Mouse (Mus musculus) layer of hippocampus, postnatal 14 days (tissue): ENCODE results near the gene Rps21. TPM values are rescaled to one million over a fixed set of nuclear protein-coding genes. Genes with fewer than 3 reads are reported as not detected.
A peak's percentile ranks its signal among the peaks of the same experiment; 100 is the strongest.
"Not testable (repeated sequence)": the region's sequence is repeated elsewhere in the genome, so short reads cannot be mapped to it uniquely, and the experiment has no call there.

Experiments
- DNase-seq, 2 experiments: peaks; one replicate each; pipeline ENCODE4 v3.0.0; 2021 to 2022; ENCODE audit warnings: low spot score in 2 of 2, mixed read lengths in 1 of 2
- total RNA-seq, 2 experiments: library from RNA; stranded (reverse); gene quantifications; 2 replicates each; pipeline ENCODE4 v1.2.3; 2021

Gene Rps21
- total RNA-seq, 2 experiments from 2014 or later = 571 to 582 TPM

DNA sequence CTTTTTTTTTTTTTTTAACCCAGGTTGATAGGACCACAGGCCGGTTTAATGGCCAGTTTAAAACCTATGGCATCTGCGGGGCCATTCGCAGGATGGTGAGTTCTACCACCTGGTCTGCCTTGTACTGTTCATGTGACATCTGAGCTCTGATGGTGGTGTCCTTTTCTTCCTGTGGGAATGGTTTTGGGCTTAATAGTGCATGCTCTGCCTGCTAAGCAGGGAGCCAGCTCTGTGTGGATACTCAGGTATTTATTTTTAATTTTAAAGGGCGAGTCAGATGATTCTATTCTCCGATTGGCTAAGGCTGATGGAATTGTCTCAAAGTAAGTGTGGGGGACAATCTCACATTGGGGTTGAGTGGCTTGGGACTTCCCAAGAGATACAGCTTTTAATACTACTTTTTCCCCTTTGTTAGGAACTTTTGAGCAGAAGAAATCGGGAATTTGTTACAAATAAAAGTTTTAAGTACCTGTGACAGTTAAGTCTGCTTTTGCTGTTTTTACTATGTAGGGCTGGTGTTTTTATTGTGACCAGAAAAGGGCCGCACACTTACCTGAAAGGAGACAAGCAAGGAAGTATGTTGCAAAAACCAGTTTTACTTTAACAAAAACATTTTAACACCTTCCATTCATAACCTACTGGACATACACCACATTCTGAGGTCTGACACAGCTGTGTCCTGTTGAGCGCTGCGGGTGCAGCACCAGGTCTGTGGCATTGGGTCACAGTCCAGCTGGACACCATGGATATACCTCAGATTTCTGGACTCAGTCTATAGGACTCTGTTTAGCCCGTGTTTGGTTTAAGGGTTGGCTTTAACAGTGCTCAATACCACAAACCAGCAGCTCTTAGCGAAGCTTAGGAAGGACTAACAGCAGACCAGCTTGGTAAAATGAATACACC is 1.0 kb downstream of the Rps21 start:
- no peak for DNase-seq

DNA sequence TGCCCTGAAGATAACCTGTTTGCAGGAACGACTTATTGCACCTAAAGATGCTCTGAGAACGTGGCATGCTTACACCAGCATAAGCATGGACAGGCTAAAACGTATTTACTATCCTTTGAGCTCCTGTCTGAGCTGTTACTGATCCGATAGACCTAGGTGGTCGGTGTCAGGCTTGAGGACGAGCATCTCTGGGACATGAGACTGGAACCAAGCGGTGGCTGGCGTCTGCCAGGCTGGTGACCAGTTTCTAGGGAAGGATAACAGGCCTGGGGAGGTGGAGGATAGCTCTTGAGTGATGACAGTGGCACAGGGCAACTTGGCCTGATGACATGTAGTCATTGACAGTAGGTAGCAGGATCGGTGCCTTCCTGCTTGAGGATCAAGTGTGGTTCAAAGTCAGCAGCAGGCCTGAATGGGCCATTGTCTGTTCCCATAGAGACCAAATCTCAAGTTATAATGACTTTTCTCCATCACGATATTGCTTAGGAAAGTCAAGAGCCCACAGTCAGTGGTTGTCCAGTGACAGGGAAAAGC is 1.8 kb downstream of the Rps21 start:
- not testable (repeated sequence) for DNase-seq

DNA sequence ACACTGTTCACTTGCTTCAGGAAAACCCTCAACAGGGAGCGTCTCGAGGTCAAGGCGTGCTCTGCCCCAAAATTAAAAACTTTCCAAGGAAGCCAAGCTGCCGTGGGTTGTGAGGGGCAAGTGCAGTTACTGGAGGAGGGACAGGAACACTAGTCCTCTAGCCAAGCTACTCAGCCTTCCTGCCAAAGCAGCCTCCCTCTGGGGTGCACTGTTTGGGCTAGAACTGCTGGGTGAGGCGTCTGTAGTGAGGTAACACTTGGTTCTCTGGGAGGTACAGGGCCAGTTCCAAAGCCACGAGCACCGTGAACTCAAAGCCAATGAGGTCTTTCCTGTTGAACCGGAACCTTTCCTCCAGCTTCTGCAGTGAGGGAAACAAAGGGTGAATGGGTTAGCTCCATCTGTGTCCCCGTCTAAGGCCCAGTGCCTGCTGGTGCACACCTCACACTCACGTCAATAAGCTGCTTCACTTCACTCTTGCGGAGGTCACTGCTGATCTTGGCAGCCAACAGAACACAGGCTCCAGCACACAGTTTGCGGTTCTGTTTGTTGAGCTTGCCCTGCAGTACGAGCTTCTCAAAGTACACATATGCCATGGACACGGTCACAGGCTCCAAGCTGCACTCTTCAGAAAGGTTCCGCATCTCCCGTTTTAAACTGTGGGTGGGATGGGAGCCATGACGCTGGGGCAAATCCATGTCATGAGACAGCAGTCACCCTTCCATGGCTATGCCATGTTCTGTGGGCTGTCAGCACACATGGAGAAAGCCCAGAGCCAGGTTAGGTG is 2.8 kb downstream of the Rps21 start:
- not testable (repeated sequence) for DNase-seq

DNA sequence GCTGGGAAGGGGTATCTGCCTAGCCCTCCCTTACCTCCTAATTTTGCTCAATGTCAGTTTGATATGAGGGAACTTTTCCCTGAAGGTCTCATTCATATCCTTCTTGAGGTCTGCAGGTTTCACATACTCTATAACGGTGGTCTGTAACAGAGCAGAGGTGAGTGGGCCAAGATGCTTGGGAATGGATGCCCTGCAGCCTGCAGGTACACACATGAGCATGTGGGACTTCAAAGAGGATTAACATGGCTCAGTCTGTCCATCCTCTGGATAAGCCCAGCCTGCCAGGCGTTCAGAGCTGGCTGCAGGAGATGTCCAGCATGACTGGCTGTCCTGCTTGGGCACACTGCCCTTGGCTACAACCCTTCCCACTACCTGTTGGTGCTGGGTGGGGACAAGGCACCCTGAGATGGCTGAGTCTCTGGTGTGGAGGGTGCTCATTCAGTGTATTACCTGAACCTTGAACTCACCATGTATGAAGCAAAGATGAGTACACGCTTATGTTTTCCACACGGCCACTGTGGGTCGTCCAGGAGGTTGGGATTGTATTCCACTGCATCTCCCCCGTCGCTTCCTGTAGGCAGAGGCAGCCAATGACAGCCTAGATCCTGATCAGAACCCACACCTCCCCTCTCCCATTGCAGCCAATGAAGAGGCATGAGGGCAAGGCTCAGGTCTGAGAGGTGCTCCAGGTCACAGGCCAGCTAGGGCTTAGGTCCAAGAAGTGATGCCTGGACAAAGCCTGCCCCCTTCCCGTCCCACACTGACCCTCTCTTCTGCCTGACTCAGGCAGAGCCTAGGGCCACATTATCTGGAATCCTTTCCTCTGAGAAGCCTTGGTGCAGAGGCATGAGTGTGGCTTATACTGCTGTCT is 3.7 kb downstream of the Rps21 start:
- no peak for DNase-seq

DNA sequence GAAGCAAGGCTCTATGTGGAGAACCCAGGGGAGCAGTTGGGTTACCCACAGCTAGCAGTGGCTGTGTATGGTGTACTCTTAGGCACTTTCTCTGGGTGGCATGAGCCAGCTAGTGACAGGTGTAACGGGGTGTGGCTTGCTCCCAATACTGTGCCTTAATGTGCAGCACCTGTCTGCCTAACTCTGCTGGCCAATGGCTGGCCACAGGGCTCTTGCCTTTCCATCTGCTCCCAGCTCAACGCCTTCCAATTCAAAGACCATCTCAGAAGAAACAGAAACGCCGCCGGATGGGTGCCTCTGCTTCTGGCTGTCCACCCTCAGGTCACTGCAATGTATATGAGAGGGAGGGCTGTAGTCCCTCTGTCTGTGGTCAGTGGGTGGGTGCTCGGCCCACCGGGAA is 4.7 kb downstream of the Rps21 start:
- no peak for DNase-seq

DNA sequence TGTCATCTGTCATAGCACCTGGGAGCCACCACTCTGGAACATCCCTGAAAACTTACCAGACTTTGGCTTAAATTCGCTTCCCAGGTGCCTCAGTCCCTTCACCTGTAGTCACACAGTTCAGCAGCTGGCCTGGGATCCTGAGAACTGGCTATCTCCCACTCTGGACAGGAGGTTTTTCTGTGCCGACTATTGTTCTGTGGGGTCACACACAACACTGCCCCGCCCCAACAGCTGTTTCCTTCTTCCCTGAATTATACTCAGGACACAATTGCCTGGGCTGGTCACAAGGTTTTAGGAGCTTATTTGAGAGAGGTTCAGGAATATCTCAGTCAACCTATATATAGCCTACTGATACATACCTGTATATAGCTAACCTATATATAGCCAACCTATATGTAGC is 5.3 kb downstream of the Rps21 start:
- DNase-seq = no peak

DNA sequence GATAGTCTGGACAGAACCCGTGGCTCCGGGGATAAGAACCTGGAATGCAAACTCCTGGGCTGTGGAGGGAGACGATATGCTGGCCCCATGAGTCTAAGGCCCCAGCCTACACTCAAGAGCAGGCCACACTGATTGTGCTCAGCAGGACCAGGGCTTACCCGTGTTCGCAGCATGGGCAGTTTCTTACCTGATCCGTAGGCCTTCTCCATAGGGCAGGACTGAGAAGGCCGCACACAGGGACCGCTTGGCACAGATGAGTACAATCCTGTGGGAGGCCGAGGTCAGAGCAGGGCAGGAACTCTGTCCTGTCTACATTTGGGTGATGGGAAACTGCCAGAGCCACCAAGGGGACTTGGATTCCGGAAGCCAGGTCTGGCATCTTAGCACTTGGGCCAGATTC is 5.7 kb downstream of the Rps21 start:
- no peak for DNase-seq

DNA sequence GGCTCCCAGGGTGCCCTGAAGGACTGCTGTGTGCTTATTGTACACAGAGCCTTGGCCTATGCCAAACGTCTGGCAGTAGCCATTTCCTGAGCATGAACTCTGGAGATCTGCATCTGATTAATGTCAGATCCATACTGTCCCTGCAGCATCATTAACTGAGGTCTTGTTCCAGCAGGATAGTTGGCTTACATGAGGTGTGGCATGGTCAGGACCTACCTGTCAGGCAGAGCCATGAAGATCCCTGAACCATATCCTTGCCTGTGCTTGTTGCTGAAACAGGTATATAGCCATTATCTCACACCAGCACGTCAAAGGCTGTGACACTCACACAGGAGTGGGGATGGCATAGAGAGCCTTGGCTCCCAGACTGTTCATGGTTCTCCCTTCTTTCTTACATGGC is 10.8 kb downstream of the Rps21 start:
- DNase-seq = no peak

DNA sequence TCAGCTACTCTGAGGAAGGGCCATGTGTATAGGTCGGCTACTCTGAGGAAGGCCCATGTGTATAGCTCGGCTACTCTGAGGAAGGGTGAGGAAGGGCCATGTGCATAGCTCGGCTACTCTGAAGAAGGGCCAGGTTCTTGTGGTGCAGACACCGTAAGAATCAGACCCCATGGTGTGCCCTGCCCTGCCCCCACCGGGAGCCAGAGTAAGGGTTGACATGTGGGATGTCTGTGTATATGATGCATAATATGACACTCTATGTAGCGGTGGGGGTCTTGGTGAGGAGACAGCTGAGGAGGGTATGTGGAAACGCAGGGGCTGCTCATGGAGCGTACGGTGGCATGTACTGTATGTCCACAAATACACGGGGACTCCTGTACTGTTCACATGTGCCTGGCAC is 12.2 kb downstream of the Rps21 start:
- DNase-seq = no peak

DNA sequence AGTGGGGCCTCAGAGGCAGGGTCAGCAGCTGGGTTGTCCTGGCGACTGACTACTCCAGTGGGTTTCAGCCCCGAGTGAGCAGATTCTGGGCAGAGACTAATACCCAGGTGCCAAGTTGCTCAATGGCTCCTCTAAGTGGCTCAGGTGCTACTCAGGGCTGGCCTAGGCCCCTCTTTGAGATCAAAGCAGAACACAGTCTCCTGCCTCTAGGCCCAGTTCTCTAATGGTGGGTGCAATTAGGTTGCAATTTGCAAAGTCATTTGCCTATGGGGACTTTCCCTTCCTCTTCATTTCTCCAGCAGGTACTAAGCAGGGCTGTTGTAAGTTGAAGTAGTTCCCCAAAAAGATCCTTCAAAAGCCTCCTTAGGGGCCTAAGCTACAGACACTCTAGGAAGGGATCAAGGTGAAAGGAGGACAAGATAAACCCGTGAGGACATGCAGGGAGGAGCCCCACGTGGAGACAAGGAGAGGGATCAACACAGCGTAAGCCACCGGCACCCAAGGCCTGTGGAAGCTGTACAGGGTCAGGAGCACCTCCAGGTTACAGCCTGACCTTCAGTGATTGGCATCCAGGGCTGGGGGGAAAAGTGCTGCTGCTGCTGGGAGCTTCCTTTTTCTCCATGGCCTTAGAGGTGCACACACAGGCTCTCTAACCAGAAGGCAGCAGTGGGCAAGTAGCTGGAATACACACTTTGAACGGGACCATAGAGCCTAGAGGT is 13.5 kb downstream of the Rps21 start:
- DNase-seq = no peak

DNA sequence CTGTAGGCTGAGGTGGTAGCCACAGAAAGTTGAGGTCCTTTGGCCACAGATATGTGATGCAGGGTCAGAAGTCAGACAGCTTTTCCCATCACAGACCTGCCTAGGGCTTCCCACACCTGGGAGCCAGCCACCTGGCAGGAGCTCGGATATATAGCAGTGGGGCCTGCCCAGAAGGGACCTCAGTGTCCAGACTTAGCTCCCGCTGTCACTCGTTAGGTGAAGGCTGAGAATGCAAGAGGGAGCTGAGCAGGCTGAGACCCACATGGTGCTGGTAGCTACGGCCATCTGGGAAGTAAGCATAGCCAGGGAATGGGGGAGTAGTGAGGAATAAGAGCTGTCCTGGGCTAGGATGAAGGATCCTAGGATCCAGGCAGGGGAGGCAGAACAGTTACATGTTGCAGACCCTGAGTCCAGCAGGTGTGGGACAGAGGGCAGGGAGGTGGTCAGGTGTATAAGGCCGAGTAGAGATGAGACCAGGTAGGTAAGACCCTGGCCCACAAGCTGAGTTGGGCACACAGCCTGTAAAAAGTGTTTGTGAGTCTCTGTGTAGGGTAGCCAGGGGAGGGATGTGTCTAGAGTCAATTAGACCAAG is 14.7 kb downstream of the Rps21 start:
- DNase-seq = no peak

DNA sequence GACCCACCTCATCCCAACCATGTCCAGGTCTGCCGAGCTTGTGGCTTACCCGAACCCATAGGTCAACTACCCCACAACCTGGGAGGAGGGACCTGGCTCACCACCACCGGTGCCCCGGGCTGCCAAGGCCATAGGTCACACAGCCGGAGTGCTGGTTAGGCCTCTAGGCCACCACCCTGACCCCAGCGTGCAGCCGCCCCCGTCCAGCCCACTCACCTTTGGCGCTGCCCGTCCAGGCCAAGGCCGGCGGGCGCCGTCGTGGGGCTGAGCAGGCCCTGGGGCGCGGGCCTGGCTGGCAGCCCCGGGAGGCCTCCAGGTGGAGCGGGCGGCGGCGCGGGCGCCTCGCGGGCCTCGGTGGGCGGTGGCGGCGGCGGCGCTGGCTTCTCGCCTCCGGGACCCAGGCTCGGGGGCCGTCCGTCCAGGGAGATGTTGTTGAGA is 15.7 kb downstream of the Rps21 start:
- DNase-seq = no peak

DNA sequence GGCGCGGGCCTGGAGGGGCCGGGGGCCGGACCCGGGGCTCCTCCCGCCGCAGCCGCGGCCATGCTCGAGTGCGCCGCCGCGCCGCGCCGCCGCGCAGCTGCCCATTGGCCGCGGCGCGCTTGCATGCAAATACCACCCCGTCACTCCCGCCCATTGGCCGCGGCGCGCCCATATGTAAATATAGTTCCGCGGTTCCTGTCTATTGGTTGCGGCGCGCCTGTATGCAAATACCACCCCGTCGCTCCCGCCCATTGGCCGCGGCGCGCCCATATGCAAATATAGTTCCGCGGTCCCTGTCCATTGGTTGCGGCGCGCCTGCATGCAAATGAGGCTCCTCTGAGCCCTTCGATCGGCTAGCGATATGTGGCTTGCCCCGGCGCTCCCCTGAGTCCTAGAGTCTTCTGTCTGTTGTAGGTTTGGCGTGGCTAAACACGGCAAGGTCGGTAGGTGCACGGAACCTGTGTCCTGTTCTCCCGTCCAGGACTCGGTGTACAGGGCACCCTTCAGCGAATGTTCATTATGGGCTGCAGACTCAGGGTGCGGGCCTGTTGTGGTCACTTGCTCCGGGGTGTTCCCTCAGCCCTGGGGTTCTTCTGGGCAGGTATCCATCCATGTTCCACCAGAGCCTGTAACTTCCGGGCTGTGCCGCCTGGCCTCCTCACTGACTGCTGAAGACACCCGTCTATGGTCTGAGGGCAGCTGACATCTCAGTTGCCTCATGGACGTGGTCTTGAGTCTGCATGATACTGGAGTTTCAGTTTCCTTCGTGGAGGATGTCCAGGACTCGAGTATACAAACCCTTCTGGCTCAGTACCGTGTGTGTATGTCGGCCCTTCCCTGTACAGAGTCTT is 16.4 kb downstream of the Rps21 start, which contains the start of gene Cables2:
Cables2 (minus strand) TSS at position 103 of the 851 bp plus-strand sequence.
- peak; percentile 85 to 94 for DNase-seq

DNA sequence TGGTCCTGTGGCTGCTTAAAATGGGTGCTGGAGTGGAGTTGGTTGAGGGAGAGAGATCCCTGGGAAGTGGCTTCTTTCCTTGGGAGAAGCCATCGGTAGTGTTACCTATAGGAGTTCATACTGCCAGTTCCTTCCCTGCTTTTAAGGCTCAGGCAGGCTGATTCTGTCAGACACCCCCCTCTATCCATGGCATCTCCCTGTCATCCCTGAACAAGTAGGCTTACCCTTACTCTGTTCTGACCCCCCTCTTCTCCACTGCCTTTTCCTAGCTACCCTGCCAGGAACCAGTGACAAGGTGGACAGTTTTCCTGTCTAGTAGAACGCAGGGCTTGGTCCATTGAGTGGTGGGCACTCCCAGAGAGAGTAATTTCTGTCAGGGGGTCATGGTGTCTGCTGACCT is 17.3 kb downstream of the Rps21 start:
- DNase-seq = no peak

DNA sequence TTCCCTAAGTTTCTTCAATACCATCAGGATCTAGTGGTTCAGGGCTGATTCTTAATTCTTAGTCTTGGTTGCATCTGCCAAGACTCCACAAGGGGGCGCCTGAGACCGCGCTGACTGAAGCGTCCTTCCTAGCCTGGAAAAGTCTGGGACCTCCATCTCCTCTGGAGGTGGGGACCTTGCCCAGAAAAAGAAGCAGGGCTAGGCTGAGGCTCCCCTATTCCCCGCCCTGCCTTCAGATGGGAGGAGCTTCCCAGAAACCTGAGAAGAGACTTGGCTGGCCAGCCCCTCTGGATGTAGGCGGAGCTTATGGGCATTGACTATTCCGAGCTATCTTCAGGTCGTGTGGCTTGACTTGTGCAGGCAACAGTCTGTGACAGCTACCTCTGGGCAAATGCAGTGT is 18.7 kb downstream of the Rps21 start:
- peak; percentile 75 to 81 for DNase-seq

DNA sequence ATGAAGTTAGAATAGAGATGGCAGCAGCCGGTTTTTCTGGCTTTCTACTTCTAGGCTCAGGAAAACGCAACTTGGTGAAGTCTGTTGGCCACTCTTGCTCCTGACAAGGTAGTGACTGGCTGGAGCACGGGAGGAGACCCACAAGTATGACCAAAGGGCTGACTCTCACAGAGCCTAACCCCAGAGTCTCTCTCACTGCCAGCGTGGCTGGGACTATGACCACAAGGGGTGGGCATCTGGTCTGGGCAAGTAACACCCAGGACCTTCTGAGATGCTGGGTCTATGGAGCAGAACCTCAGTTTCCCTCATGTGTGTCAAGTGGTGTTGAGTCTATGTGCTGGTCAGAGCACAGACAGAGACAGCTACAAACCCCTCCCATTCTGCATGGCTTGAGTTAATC is 19.2 kb downstream of the Rps21 start:
- no peak for DNase-seq

DNA sequence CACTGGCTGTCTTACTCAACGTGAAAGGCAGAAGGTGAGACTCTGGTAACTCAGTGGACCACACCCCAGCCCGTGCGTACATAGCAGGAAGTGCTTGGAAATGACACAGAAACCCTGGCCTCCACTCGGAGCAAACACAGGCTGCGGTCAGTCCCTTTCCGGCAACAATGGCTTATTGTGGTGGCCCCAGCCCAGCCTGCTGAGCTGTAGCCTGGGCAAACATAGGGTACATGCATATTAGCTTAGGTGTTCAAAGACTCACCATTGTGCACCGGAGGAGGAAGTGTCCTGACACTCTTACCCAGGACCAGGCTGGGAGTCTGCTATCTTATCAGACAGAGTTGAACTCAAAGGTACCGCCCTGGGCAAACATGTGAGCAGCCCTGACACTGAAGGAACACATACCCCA is 19.7 kb downstream of the Rps21 start:
- no peak for DNase-seq

DNA sequence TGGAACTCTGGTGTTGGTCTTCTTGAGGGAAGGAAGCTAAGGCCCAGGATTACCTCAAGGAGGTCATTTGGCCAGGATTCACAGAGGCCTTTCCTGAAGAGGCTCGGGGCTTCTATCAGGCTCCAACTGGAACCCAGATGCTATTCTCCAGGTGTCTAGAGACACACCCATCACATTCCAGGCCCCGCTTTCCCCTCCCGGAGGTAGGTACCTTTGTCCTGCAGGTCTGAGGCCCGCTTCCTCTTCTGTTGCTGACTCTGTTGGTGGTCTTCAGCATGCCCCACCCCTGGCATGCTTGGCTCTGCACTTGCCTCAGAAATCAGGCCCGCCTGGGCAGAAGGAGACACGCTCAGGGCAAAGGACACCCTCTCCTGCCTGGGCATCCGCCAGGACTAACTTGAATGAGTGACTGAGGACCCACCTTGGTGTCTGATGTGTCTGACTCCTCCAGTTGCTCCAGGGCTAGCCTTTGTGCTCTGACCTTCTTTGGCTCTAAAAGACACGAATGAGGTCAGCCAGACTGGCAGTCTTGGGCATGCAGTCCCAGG is 20.7 kb downstream of the Rps21 start:
- DNase-seq = no peak

DNA sequence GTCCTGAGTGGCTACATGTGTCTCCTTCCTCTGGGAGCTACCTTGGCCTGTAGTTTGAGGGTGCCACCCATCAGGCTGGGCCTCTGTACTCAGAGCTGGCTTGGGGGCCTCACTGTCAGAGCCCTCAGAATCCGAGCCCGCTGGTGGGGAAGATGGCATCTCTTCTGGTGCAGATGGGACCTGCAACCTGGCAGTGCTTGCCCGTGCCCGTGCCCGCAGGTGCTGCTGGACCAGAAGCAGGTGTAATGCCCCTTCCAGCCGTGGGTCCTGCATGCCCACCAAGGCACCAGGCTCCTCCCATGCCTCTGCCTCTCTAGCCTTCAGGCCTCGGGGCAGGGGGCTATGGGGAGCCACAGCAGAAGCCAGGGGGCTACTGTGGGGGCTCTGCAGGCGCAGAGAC is 22.1 kb downstream of the Rps21 start:
- DNase-seq = no peak
